Mouse (Mus musculus): ENCODE results near the gene Grin2a. TPM values are rescaled to one million over a fixed set of nuclear protein-coding genes. Genes with fewer than 3 reads are reported as not detected.

The Grin2a gene
- total and polyA plus RNA-seq, 2 experiments from 2014 or later: 3.7 to 9.9 TPM

- Histone ChIP-seq H3K27ac (ENCODE audit: low read depth, low read length) (no peak overlapping the region), H3K27me3 (ENCODE audit: insufficient read depth, low read length) (no peaks in the 10 kb centered on the region), H3K4me2 (ENCODE audit: low read depth) (no peak overlapping the region), H3K9me3 (ENCODE audit: low read length) (no peaks in the 10 kb centered on the region), H3K9ac (no peak overlapping the region), H3K4me1 (ENCODE audit: insufficient read depth) (no peaks in the 10 kb centered on the region), H3K4me3 (ENCODE audit: low read depth, low read length) (no peak overlapping the region), H3K36me3 (ENCODE audit: insufficient read depth) (no peaks in the 10 kb centered on the region)
- ATAC-seq (no peak), DNase-seq (no peak)
- TF ChIP-seq CTCF (IDR thresholded peaks at IDR 0.05; ENCODE audit: low read depth): peak; percentile 20; the same call in 1 of the 2 replicates
- WGBS: 81% methylated on average over 3 of the region's 3 CpGs
These were observed 129.7 kb downstream of the Grin2a start for GRCm38 (mm10) chr16:9865710-9866109.

- Histone ChIP-seq H3K27me3 (ENCODE audit: insufficient read depth, low read length) (no peaks in the 10 kb centered on the region), H3K4me3 (ENCODE audit: low read depth, low read length) (no peak overlapping the region), H3K4me1 (ENCODE audit: insufficient read depth) (no peaks in the 10 kb centered on the region), H3K9ac (no peak overlapping the region), H3K4me2 (ENCODE audit: low read depth) (no peak overlapping the region), H3K36me3 (ENCODE audit: insufficient read depth) (no peaks in the 10 kb centered on the region), H3K27ac (ENCODE audit: low read depth, low read length) (no peak overlapping the region), H3K9me3 (ENCODE audit: low read length) (no peaks in the 10 kb centered on the region)
- WGBS: 81% methylated on average over 4 of the region's 4 CpGs
- TF ChIP-seq CTCF (IDR thresholded peaks at IDR 0.05; ENCODE audit: low read depth): no peak
- ATAC-seq: no peak
- no peak for DNase-seq
These were observed 130.3 kb downstream of the Grin2a start for GRCm38 (mm10) chr16:9865039-9865438.

GRCm38 (mm10) chr16:9857758-9858157 lies 137.6 kb downstream of the Grin2a start:
- Histone ChIP-seq H3K4me1 (ENCODE audit: insufficient read depth) (no peaks in the 10 kb centered on the region), H3K9me3 (ENCODE audit: low read length) (no peaks in the 10 kb centered on the region), H3K27ac (ENCODE audit: low read depth, low read length) (no peak overlapping the region), H3K9ac (no peak overlapping the region), H3K27me3 (ENCODE audit: insufficient read depth, low read length) (no peaks in the 10 kb centered on the region), H3K36me3 (ENCODE audit: insufficient read depth) (no peaks in the 10 kb centered on the region), H3K4me3 (ENCODE audit: low read depth, low read length) (no peak overlapping the region), H3K4me2 (ENCODE audit: low read depth) (no peak overlapping the region)
- no peak for TF ChIP-seq CTCF (IDR thresholded peaks at IDR 0.05; ENCODE audit: low read depth)
- DNase-seq (no peak), ATAC-seq (no peak)
- WGBS: 90% methylated on average over 2 of the region's 2 CpGs

GRCm38 (mm10) chr16:9851265-9851988 lies 143.9 kb downstream of the Grin2a start:
- ATAC-seq: peak; percentile 64
- H3K9ac ChIP-seq: no peak overlapping the region
- H3K4me1 ChIP-seq (ENCODE audit: insufficient read depth): no peaks in the 10 kb centered on the region; the same call in 1 of the 2 replicates
- H3K27me3 ChIP-seq (ENCODE audit: insufficient read depth, low read length): no peaks in the 10 kb centered on the region
- no peak overlapping the region for H3K4me3 ChIP-seq (ENCODE audit: low read depth, low read length)
- H3K4me2 ChIP-seq (ENCODE audit: low read depth): no peak overlapping the region
- 55% methylated on average over 12 of the region's 12 CpGs for WGBS
- no peak for TF ChIP-seq CTCF (IDR thresholded peaks at IDR 0.05; ENCODE audit: low read depth)
- no peaks in the 10 kb centered on the region for H3K36me3 ChIP-seq (ENCODE audit: insufficient read depth)
- H3K27ac ChIP-seq (ENCODE audit: low read depth, low read length): no peak overlapping the region
- no peaks in the 10 kb centered on the region for H3K9me3 ChIP-seq (ENCODE audit: low read length)
- DNase-seq: peak; percentile 50

- Histone ChIP-seq H3K4me3 (ENCODE audit: low read depth, low read length) (no peak overlapping the region), H3K27ac (ENCODE audit: low read depth, low read length) (no peak overlapping the region), H3K4me1 (ENCODE audit: insufficient read depth) (no peaks in the 10 kb centered on the region), H3K27me3 (ENCODE audit: insufficient read depth, low read length) (no peaks in the 10 kb centered on the region), H3K9me3 (ENCODE audit: low read length) (no peaks in the 10 kb centered on the region), H3K9ac (no peak overlapping the region), H3K36me3 (ENCODE audit: insufficient read depth) (no peaks in the 10 kb centered on the region), H3K4me2 (ENCODE audit: low read depth) (no peak overlapping the region)
- ATAC-seq (no peak), DNase-seq (no peak)
- 77% methylated on average over 3 of the region's 3 CpGs for WGBS
- TF ChIP-seq CTCF (IDR thresholded peaks at IDR 0.05; ENCODE audit: low read depth): no peak
These were observed 153.9 kb downstream of the Grin2a start for GRCm38 (mm10) chr16:9841496-9841895.

- WGBS: 42% methylated on average over 8 of the region's 8 CpGs
- H3K4me1 ChIP-seq (ENCODE audit: insufficient read depth): no peaks in the 10 kb centered on the region
- no peaks in the 10 kb centered on the region for H3K9me3 ChIP-seq (ENCODE audit: low read length)
- no peak for TF ChIP-seq CTCF (IDR thresholded peaks at IDR 0.05; ENCODE audit: low read depth)
- no peak overlapping the region for H3K9ac ChIP-seq
- H3K4me2 ChIP-seq (ENCODE audit: low read depth): no peak overlapping the region
- no peak overlapping the region for H3K27ac ChIP-seq (ENCODE audit: low read depth, low read length)
- H3K36me3 ChIP-seq (ENCODE audit: insufficient read depth): no peaks in the 10 kb centered on the region
- DNase-seq: no peak
- no peaks in the 10 kb centered on the region for H3K27me3 ChIP-seq (ENCODE audit: insufficient read depth, low read length)
- ATAC-seq: no peak
- no peak overlapping the region for H3K4me3 ChIP-seq (ENCODE audit: low read depth, low read length)
These were observed 158.8 kb downstream of the Grin2a start for GRCm38 (mm10) chr16:9836542-9836941.

- no peak overlapping the region for H3K27ac ChIP-seq (ENCODE audit: low read depth, low read length)
- WGBS: 89% methylated on average over 2 of the region's 2 CpGs
- H3K4me1 ChIP-seq (ENCODE audit: insufficient read depth): no peaks in the 10 kb centered on the region
- H3K4me2 ChIP-seq (ENCODE audit: low read depth): no peak overlapping the region
- no peak overlapping the region for H3K4me3 ChIP-seq (ENCODE audit: low read depth, low read length)
- no peaks in the 10 kb centered on the region for H3K9me3 ChIP-seq (ENCODE audit: low read length)
- no peak overlapping the region for H3K9ac ChIP-seq
- no peaks in the 10 kb centered on the region for H3K27me3 ChIP-seq (ENCODE audit: insufficient read depth, low read length)
- ATAC-seq (no peak), DNase-seq (no peak)
- no peak for TF ChIP-seq CTCF (IDR thresholded peaks at IDR 0.05; ENCODE audit: low read depth)
- no peaks in the 10 kb centered on the region for H3K36me3 ChIP-seq (ENCODE audit: insufficient read depth)
These were observed 161.1 kb downstream of the Grin2a start for GRCm38 (mm10) chr16:9834236-9834635.
